Mouse (Mus musculus) midbrain, embryonic 10.5 days (tissue): ENCODE measurements around the gene Sae1. TPM values are rescaled to one million over a fixed set of nuclear protein-coding genes. Genes with fewer than 3 reads are reported as not detected.

Source experiments
- DNase-seq: peaks from one replicate; pipeline ENCODE4 v3.0.0-alpha.2; 2017; ENCODE audit warnings: low spot score
- H3K27ac ChIP-seq: fragments of 300-500 bp; sonication (generic); replicated peaks from 2 replicates; pipeline ENCODE4 v1.5.1; 2016; ENCODE audit warnings: mild to moderate bottlenecking
- H3K27me3 ChIP-seq: fragments of 300-500 bp; sonication (generic); 2 replicates; pipeline ENCODE4 v1.6.1; 2016; ENCODE audit warnings: low read depth, mild to moderate bottlenecking; ENCODE audit not compliant: poor library complexity, severe bottlenecking
- H3K36me3 ChIP-seq: fragments of 300-500 bp; sonication (generic); 2 replicates; pipeline ENCODE4 v1.6.1; 2016; ENCODE audit warnings: mild to moderate bottlenecking, moderate library complexity
- H3K4me1 ChIP-seq: fragments of 300-500 bp; sonication (generic); 2 replicates; pipeline ENCODE4 v1.6.1; 2016
- H3K4me3 ChIP-seq: fragments of 300-500 bp; sonication (generic); 2 replicates; pipeline ENCODE4 v1.5.1; 2016; ENCODE audit warnings: mild to moderate bottlenecking, moderate library complexity
- H3K9me3 ChIP-seq: fragments of 300-500 bp; sonication (generic); replicated peaks from 2 replicates; pipeline ENCODE4 v1.6.1; 2016; ENCODE audit warnings: mild to moderate bottlenecking
- WGBS: fragments of 180-500 bp; shearing (Covaris S2); methylation state at CpG from one replicate; pipeline ENCODE4 v1.1.7; 2016; 5-methylcytosine and 5-hydroxymethylcytosine counted together
- polyA plus RNA-seq: library from polyadenylated mRNA; unstranded; fragments of >200 nt; fragmentation: Nextera tagmentation; extraction: Ambion mirVana; gene quantifications from 2 replicates; pipeline ENCODE4 v1.2.1, GENCODE M21; 2016

Gene Sae1
- polyA plus RNA-seq, 1 experiment from 2014 or later: 477 TPM

- Histone ChIP-seq H3K4me1 (peaks cover 41% of the 10 kb centered on the region), H3K4me3 (peak overlapping the region; percentile 64), H3K36me3 (no peaks in the 10 kb centered on the region), H3K27ac (peak overlapping the region; percentile 88), H3K9me3 (no peaks in the 10 kb centered on the region), H3K27me3 (peaks cover 18% of the 10 kb centered on the region)
- peak; percentile 95 for DNase-seq
- WGBS: under 1% methylated on average over 23 of the region's 23 CpGs
Observed at GRCm38 (mm10) chr7:16294837-16295236, 92.8 kb downstream of the Sae1 start.

GRCm38 (mm10) chr7:16294346-16294745, 93.3 kb downstream of the Sae1 start:
- 33% methylated on average over 4 of the region's 4 CpGs for WGBS
- Histone ChIP-seq H3K27ac (no peak overlapping the region), H3K9me3 (no peaks in the 10 kb centered on the region), H3K4me1 (peaks cover 36% of the 10 kb centered on the region), H3K4me3 (peak overlapping the region; percentile 64; the same call in 1 of the 2 replicates), H3K36me3 (no peaks in the 10 kb centered on the region), H3K27me3 (peaks cover 18% of the 10 kb centered on the region)
- no peak for DNase-seq

GRCm38 (mm10) chr7:16287791-16288190, 99.8 kb downstream of the Sae1 start:
- 68% methylated on average over 1 of the region's 1 CpGs for WGBS

GRCm38 (mm10) chr7:16287016-16287415, 100.6 kb downstream of the Sae1 start:
- WGBS: 87% methylated on average over 2 of the region's 2 CpGs
- no peaks in the 10 kb centered on the region for H3K27me3 ChIP-seq
- peak overlapping the region; percentile 97 for H3K27ac ChIP-seq

More at GRCm38 (mm10) chr7:16287791-16288190, 99.8 kb downstream of the Sae1 start:
- H3K4me3 ChIP-seq: no peak overlapping the region
- peaks cover 19% of the 10 kb centered on the region for H3K4me1 ChIP-seq
- no peak overlapping the region for H3K27ac ChIP-seq
- no peak for DNase-seq
- peaks cover 17% of the 10 kb centered on the region for H3K36me3 ChIP-seq
- H3K9me3 ChIP-seq: no peaks in the 10 kb centered on the region
- H3K27me3 ChIP-seq: no peaks in the 10 kb centered on the region

GRCm38 (mm10) chr7:16286026-16286961, 101.3 kb downstream of the Sae1 start, which contains the start of gene Ccdc9:
Ccdc9 (minus strand) TSS chr7:16286795.
- Histone ChIP-seq H3K4me1 (peaks cover 19% of the 10 kb centered on the region), H3K27ac (peak within 1 kb of the TSS; percentile 97), H3K4me3 (peak within 1 kb of the TSS; percentile 83), H3K36me3 (peaks cover 32% of the 10 kb centered on the region), H3K9me3 (no peaks in the 10 kb centered on the region), H3K27me3 (no peaks in the 10 kb centered on the region)
- under 1% methylated on average over 70 of the region's 70 CpGs for WGBS
- DNase-seq: peak; percentile 99

More at GRCm38 (mm10) chr7:16287016-16287415, 100.6 kb downstream of the Sae1 start:
- Histone ChIP-seq H3K36me3 (peaks cover 25% of the 10 kb centered on the region), H3K4me1 (peaks cover 19% of the 10 kb centered on the region), H3K4me3 (peak overlapping the region; percentile 83), H3K9me3 (no peaks in the 10 kb centered on the region)
- no peak for DNase-seq

GRCm38 (mm10) chr7:16285450-16286025, 102.1 kb downstream of the Sae1 start:
- peak overlapping the region; percentile 97; the same call in 1 of the 2 replicates for H3K27ac ChIP-seq
- H3K36me3 ChIP-seq: peaks cover 40% of the 10 kb centered on the region
- peaks cover 19% of the 10 kb centered on the region for H3K4me1 ChIP-seq
- H3K9me3 ChIP-seq: no peaks in the 10 kb centered on the region
- DNase-seq: peak; percentile 30
- 4% methylated on average over 14 of the region's 14 CpGs for WGBS
- no peaks in the 10 kb centered on the region for H3K27me3 ChIP-seq
- peak overlapping the region; percentile 83 for H3K4me3 ChIP-seq

GRCm38 (mm10) chr7:16284904-16285303, 102.7 kb downstream of the Sae1 start:
- H3K9me3 ChIP-seq: no peaks in the 10 kb centered on the region
- WGBS: 83% methylated on average over 9 of the region's 9 CpGs
- peak overlapping the region; percentile 83 for H3K4me3 ChIP-seq

GRCm38 (mm10) chr7:16284001-16284400, 103.6 kb downstream of the Sae1 start:
- H3K36me3 ChIP-seq: peaks cover 53% of the 10 kb centered on the region
- H3K27me3 ChIP-seq: no peaks in the 10 kb centered on the region
- H3K9me3 ChIP-seq: no peaks in the 10 kb centered on the region
- H3K4me3 ChIP-seq: no peak overlapping the region
- no peak overlapping the region for H3K27ac ChIP-seq
- H3K4me1 ChIP-seq: peaks cover 19% of the 10 kb centered on the region
- 91% methylated on average over 8 of the region's 8 CpGs for WGBS
- DNase-seq: no peak

More at GRCm38 (mm10) chr7:16284904-16285303, 102.7 kb downstream of the Sae1 start:
- Histone ChIP-seq H3K27ac (no peak overlapping the region), H3K27me3 (no peaks in the 10 kb centered on the region), H3K4me1 (peaks cover 19% of the 10 kb centered on the region), H3K36me3 (peaks cover 46% of the 10 kb centered on the region)
- no peak for DNase-seq

- DNase-seq: no peak
- H3K36me3 ChIP-seq: peaks cover 69% of the 10 kb centered on the region
- H3K4me1 ChIP-seq: peaks cover 19% of the 10 kb centered on the region
- H3K4me3 ChIP-seq: no peak overlapping the region
- H3K9me3 ChIP-seq: no peaks in the 10 kb centered on the region
- 93% methylated on average over 13 of the region's 13 CpGs for WGBS
- H3K27me3 ChIP-seq: no peaks in the 10 kb centered on the region
- no peak overlapping the region for H3K27ac ChIP-seq
Observed at GRCm38 (mm10) chr7:16282334-16282733, 105.3 kb downstream of the Sae1 start.

GRCm38 (mm10) chr7:16280721-16281120, 106.9 kb downstream of the Sae1 start:
- WGBS: 94% methylated on average over 11 of the region's 11 CpGs
- Histone ChIP-seq H3K36me3 (peaks cover 85% of the 10 kb centered on the region), H3K4me3 (no peak overlapping the region), H3K4me1 (peaks cover 11% of the 10 kb centered on the region), H3K9me3 (no peaks in the 10 kb centered on the region), H3K27ac (no peak overlapping the region), H3K27me3 (peaks cover 4% of the 10 kb centered on the region)
- no peak for DNase-seq

GRCm38 (mm10) chr7:16274922-16275890, 112.4 kb downstream of the Sae1 start:
- WGBS: 88% methylated on average over 10 of the region's 10 CpGs
- no peak overlapping the region for H3K4me3 ChIP-seq
- H3K9me3 ChIP-seq: no peaks in the 10 kb centered on the region
- peaks cover 51% of the 10 kb centered on the region for H3K36me3 ChIP-seq
- H3K27ac ChIP-seq: no peak overlapping the region
- H3K4me1 ChIP-seq: peaks cover 38% of the 10 kb centered on the region
- H3K27me3 ChIP-seq: peaks cover 36% of the 10 kb centered on the region
- no peak for DNase-seq

GRCm38 (mm10) chr7:16273766-16274140, 113.9 kb downstream of the Sae1 start:
- Histone ChIP-seq H3K4me1 (peaks cover 38% of the 10 kb centered on the region), H3K4me3 (peak overlapping the region; percentile 79), H3K36me3 (peaks cover 39% of the 10 kb centered on the region), H3K9me3 (no peaks in the 10 kb centered on the region), H3K27ac (peak overlapping the region; percentile 86), H3K27me3 (peaks cover 40% of the 10 kb centered on the region)
- WGBS: 0% methylated on average over 18 of the region's 18 CpGs
- peak; percentile 90 for DNase-seq
